Mouse (Mus musculus) ovary, postnatal 10 days (tissue): Measurements from ENCODE around the gene Phlda1.

Experiments used
- DNase-seq: peaks from one replicate; pipeline ENCODE4 v3.0.0; 2022; ENCODE audit warnings: low spot score

The Phlda1 gene

GRCm38 (mm10) chr10:111505406-111505805 is 680 bp upstream of the Phlda1 start:
- no peak for DNase-seq

DNA sequence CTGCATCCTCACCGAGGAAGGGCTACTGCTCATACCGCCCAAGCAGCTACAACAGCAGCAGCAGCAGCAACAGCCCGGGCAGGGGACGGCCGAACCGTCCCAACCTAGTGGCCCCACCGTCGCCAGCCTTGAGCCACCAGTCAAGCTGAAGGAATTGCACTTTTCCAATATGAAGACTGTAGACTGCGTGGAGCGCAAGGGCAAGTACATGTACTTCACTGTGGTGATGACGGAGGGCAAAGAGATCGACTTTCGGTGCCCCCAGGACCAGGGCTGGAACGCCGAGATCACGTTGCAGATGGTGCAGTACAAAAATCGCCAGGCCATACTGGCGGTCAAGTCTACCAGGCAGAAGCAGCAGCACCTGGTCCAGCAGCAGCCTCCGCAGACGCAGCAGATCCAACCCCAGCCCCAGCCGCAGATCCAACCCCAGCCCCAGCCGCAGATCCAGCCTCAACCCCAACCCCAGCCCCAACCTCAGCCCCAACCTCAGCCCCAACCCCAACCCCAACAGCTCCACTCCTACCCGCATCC is 907 bp downstream of the Phlda1 start:
- peak; percentile 44 for DNase-seq

GRCm38 (mm10) chr10:111507460-111508211 is 1.6 kb downstream of the Phlda1 start:
- peak; percentile 41 for DNase-seq

DNA sequence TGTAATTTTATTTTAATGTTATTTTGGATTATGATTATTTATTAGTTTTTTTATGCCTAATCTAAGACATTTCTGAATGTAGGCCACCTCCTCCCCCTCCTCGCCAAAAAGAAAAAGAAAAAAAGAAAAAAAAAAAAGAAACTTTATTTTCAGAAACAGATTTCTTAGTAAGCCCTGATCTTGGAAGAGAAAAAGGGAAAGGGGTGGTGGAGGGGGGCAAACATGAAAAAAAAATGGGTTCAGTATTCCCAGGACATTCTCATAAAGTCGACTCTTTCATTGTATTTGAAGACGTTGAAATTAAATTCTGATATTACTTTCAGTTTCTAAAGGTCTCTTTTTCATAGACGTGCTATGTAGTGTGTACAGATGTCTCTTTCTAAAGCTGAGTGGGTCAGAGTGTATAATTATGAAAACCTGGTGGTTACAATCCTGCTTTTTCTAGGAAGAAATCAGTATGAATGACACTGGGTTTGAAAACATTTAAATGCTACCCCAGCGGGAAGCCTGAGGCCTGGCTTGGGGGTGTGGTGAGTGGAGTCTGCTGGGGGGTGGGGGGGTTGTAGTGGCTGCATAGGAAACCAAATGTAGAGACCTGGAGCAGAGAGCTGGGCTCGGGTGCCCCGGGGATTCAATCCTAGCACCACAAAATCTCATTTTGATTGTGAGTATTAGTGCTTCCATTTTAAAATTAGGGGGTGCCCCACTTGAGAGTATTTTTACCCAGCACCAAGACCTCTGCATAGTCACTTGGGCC is 2.4 kb downstream of the Phlda1 start:
- no peak for DNase-seq

DNA sequence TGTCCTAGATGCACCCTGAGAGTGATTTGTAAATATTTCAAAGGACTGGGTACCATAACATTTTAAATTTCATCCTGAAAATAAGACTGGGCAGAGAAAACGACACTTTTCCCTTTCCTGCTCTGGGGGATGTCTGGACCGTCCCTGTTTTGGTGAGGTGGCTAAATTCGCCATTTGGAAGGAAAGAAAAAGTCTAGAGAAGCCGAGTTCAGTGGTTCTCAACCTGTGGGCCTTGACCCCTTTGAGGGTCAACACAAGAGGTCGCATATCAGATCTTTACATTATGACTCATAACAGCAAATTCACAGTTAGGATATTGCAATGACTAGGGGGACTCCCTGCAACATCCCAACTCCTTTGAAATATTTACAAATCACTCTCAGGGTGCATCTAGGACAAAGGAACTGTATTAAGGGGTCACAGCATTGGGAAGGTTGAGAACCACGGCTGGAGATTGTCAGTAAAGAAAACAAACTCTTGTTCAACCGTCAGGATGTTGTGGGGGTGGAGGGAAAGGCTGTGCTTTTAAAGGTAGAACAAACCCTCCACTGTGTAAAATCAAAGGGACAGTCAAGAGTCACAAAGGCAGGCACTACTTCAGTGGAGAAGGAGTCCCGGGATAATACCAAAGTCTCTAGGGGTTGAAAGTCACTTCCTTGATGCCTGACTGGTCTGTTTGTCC is 3.2 kb downstream of the Phlda1 start:
- DNase-seq: no peak

DNA sequence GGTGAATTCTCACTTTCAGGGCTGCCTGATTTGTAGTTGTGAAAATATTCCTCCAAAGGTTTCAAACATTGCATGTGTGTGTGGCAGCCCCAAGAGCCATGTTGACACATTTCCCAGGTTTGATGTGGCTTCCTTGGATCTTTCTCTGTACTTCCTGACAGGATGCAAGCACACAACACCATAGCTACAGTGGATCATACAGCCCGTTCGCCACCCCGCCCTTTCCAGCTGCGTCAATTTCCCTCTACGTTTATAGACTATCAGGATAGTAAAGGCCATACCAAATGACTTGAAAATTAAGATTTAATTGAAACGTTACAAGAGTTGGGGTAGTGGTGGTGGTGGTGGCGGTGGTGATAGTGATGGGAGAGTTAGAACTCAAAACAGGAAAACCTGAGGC is 3.9 kb downstream of the Phlda1 start:
- no peak for DNase-seq

- DNase-seq: no peak
Measured at GRCm38 (mm10) chr10:111510798-111511197, 4.7 kb downstream of the Phlda1 start.

DNA sequence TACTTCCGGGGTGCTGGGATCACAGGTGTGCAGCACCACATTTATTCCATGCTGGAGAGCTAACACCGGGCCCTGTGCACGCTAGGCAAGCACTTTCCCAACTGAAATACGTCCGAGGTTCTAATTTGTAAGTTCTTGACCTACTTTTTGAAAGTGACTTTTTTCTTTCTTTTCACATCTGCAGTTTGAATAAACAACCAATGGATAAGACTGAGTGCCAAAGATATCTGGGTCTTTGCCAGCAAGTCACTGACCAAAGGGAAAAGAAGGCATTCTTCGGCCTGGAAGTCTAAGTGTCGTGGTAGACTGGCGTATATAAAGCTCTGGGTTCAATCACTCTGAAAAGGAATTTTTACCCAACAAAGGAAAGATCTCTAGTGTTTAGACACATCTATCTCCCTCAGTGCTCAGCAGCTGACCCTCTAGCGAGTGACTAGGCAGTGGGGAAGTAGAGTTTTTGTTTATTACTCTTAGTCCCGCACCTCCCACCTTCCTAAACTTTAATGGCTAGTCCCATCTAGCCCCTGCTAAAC is 6.0 kb downstream of the Phlda1 start:
- no peak for DNase-seq

GRCm38 (mm10) chr10:111514282-111514885 is 8.3 kb downstream of the Phlda1 start:
- no peak for DNase-seq

DNA sequence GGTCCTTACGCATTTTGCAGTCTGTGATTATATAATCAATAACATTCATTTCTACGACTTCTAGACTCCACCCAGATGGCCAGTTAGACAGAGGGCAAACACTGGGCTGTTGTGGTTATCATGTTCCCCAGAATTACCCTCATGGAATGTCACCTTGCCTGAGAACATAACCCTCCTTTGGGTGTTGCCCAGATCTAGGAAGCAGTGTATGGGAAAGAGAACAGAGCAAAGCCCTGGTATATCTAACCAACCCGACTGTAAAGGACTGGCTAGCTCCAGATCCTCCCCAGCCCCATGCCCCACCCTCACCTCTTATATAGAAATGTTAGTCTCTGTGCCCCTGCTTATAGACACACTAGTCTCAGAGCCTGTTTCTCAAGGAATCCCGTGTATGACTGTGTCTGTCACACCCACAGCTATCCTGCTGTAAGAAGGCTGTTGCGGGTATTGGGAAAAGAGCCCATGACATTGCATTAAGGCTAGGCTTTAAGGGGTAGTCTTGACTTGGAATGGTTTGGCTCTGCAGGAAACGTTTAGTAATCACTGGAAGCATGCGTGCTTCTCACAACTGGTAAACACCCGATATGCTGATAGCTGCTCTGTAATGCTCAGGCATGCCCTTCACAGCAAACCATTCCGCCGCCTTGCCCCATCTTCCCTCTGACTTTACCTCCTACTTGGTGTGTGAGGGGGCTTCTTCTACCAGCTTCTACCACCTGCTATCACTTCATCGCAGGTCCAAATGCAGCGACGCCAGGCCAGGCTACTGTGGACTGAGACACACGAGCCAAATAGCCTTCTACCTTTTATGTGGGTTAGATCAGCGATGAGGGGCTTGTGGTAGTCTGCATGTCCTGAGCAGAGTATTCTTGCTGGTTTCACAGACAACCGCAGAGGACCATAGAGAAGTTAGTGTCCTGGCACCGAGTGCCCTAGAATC is 9.3 kb downstream of the Phlda1 start:
- DNase-seq: no peak

DNA sequence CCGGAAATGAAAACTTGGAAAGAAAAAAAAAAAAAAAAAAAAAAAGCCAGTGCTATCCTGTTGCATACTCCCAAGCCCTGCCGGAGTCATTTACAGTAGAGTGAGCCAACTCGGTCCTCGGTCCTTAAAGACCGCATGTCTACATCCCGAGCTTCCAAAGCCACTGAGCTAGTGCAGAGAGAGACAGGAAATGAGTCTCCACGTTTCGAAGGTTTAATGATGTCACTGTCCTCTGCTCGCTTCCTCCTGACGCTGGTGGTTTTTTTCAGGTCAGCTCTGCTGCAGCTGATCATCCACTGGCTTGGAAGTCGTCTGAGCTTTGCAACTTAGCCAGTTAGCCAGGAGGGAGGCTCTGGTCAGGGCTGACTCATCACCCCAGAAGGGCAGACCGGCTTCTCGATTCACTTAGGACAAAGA is 10.1 kb downstream of the Phlda1 start:
- DNase-seq: no peak

GRCm38 (mm10) chr10:111516804-111517436 is 10.8 kb downstream of the Phlda1 start:
- DNase-seq: no peak

DNA sequence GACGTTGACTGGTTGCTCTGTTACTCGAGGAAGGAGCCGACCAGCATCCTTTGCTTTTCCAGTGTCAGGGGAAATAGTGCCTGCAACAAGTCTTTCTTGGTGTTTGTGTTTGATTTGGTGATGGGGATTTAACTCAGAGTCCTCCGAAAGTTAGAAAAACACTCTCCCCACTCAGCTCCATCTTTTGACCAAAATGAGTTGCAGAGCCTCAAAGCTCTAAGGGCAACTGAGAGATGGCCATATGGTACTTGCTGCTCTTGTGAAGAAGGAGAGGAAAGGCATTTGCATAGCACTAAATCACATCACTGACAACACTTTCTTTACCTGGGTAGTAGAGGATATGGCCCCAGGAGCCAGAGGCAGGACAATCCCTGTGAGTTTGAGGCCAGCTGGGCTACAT is 12.3 kb downstream of the Phlda1 start:
- no peak for DNase-seq

DNA sequence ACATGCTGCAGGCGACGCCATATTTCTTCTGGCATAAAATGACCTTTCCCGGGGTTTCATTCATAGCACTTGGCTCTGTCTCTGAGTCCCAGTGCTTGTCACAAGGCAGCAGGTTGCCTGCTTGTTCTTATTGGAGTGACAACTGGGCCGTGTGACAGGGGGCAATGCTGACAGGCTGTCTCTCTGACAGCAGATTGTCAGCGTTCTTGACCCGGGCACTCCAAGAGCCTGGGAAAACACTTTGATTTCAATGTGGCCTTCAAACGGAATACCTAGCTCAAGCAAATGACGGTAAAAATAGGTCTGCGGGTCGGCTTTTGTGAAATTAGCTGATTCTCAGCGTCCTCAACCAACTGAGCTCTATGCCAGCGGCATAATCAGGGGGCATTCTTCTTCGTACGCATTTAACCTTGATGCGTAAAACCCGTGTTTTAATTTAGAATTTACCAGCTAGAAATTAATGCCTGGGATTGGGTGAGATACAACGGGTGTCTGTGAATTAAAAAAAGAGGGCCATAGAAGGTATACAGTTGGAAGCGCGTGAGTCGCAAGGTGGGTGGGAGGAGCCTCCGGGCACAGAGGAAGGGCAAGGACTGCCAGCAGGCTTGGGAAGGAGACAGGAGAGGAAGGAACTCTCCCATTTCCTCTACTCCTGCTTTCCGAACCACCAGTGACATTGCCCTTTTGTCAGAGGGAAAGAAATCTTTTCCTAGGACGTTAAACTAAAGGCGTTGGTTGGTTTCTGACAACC is 13.7 kb downstream of the Phlda1 start:
- no peak for DNase-seq

DNA sequence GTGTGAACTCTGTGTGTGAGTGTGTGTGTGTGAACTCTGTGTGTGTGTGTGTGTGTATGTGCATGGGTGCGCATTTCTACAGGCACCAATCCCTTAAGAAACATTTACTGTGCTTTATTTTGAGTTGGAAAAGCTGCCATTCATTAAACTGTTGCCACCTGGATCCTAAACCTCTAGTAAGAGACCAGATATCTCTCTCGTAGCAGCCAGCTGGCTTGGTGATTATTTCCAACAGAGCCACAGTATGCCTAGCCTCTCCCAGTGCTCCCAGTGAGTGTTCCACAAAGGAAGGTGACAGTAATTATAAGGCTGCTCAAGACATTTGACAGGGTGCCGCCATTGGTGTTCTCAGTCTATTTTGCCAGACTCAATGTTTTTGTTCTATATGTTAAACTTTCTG is 14.5 kb downstream of the Phlda1 start:
- no peak for DNase-seq

DNA sequence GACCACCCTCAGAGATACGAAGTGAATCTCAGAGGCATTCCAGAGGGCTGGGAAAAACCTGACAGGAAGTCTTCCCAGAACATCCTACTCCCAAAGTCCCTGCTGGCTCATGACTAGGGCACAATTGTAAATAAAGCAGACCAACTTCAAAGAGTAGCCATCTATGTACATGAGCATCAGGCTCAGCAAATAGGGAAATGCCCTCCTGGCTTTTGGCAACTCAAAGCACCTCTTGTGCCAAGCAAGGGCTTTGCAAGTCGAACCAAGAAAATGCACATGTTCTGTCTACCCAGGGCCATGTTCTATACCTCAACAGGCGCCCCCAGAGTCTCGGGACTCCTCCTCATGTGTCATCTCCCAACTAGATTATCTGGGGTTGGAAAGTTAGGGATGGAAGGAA is 15.6 kb downstream of the Phlda1 start:
- DNase-seq: no peak

- no peak for DNase-seq
Measured at GRCm38 (mm10) chr10:111522230-111522629, 16.1 kb downstream of the Phlda1 start.

DNA sequence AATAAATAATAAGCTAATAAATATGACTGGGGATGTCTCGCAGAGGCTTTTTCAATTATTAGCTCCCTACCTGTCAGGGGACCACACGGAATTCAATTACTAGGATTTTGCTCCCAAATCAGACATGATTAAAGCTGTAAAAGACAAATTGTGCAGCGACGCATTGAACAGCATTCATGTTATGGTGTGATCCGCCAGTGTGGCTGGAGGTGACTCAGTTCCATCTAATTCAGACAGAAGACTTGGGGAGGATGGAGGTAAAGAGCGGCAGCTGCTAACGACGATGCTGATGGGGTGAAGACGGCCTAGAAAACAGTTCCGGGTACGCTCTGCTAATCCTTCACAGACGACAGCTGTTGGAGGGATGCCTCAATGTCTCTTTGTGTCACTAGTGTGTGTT is 17.8 kb downstream of the Phlda1 start:
- DNase-seq: no peak

GRCm38 (mm10) chr10:111527057-111527456 is 21.0 kb downstream of the Phlda1 start:
- no peak for DNase-seq

- DNase-seq: no peak
Measured at GRCm38 (mm10) chr10:111527613-111528012, 21.5 kb downstream of the Phlda1 start.
